Mouse (Mus musculus) embryonic facial prominence, embryonic 14.5 days (tissue): Measurements from ENCODE around the gene Samd15. TPM values are rescaled to one million over a fixed set of nuclear protein-coding genes. Genes with fewer than 3 reads are reported as not detected.
"Not testable (repeated sequence)": the region's sequence is repeated elsewhere in the genome, so short reads cannot be mapped to it uniquely, and the experiment has no call there.

Experiments
- ATAC-seq: fragments of 200-750 bp; cut with Nextera tagmentation; 2 replicates; pipeline ENCODE4 v1.8.0; 2017; ENCODE audit warnings: low read depth, moderate number of reproducible peaks, moderate TSS enrichment
- DNase-seq: peaks from one replicate; pipeline ENCODE4 v3.0.0-alpha.2; 2015; ENCODE audit warnings: low spot score
- H3K27ac ChIP-seq: fragments of 300-500 bp; sonication (generic); replicated peaks from 2 replicates; pipeline ENCODE4 v1.5.1; 2014; ENCODE audit warnings: low read depth, mild to moderate bottlenecking, low read length, moderate library complexity
- H3K27me3 ChIP-seq: fragments of 300-500 bp; sonication (generic); replicated peaks from 2 replicates; pipeline ENCODE4 v1.6.1; 2014; ENCODE audit warnings: low read length; ENCODE audit not compliant: control insufficient read depth, insufficient read depth
- H3K36me3 ChIP-seq: fragments of 300-500 bp; sonication (generic); 2 replicates; pipeline ENCODE4 v1.6.1; 2014; ENCODE audit warnings: low read length, mixed read lengths; ENCODE audit not compliant: control insufficient read depth, insufficient read depth
- H3K4me1 ChIP-seq: fragments of 300-500 bp; sonication (generic); 2 replicates; pipeline ENCODE4 v1.6.1; 2014; ENCODE audit warnings: antibody characterized with exemption, low read length; ENCODE audit not compliant: control insufficient read depth, insufficient read depth
- H3K4me2 ChIP-seq: fragments of 300-500 bp; sonication (generic); 2 replicates; pipeline ENCODE4 v1.6.1; 2014; ENCODE audit warnings: low read depth, mild to moderate bottlenecking, low read length, moderate library complexity, mixed read lengths
- H3K4me3 ChIP-seq: fragments of 300-500 bp; sonication (generic); 2 replicates; pipeline ENCODE4 v1.5.1; 2014; ENCODE audit warnings: low read depth, mild to moderate bottlenecking, low read length
- H3K9ac ChIP-seq: fragments of 300-500 bp; sonication (generic); 2 replicates; pipeline ENCODE4 v1.6.1; 2014; ENCODE audit warnings: low read depth, mild to moderate bottlenecking, low read length, moderate library complexity, mixed read lengths
- H3K9me3 ChIP-seq: fragments of 300-500 bp; sonication (generic); 2 replicates; pipeline ENCODE4 v1.6.1; 2016; ENCODE audit warnings: low read length; ENCODE audit not compliant: control insufficient read depth
- WGBS: fragments of 180-500 bp; shearing (Covaris S2); extraction: QIAGEN DNeasy Blood & Tissue Kit; methylation state at CpG from one replicate; pipeline ENCODE4 v1.1.7; 2014; 5-methylcytosine and 5-hydroxymethylcytosine counted together
- polyA plus RNA-seq: library from polyadenylated mRNA; unstranded; fragments of >200 nt; fragmentation: Nextera tagmentation; extraction: Ambion mirVana; gene quantifications from 2 replicates; pipeline ENCODE4 v1.2.1, GENCODE M21; 2014

Gene Samd15
- 1.2 TPM in 2 replicates for polyA plus RNA-seq

DNA sequence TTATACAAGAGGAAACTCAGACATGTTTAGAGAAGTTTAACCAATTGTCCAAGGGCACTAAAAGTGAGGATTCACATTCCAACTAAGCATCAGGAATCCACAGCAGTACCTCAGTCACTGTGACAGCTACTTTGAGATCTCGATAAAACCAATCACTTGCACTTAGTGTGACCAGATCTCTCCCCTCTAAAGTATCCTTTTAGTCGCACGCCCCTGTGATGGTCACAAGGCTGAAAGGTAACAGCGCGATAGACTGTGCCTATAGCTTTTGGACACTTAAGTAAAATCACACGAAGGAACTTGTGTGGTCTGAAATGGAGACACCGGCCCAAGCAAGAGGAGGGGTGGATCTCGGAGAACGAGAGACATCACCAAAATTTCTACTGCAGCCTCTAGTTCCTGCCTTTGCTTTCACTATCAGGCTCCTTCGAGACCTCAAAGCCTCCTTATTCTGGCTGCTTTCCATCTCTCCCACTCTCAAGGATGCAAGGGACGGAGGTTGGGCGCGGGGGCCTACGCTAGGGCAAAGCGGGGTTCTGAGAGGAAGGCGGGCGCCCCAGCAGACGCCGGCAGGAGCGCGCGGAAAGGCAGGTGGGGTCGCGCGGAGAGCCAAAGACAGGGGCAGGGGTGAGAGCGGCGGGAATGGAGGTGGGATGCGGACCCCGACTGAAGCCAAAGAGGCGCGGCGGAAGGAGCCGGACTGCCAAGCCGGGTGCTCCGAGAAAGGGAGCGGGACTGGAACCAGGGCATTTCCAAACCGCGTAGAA, at the start of gene Samd15:
Samd15 (plus strand) TSS at position 518 of the 767 bp plus-strand sequence.
- DNase-seq: peak; percentile 50
- H3K4me2 ChIP-seq: peak within 1 kb of the TSS; percentile 74

DNA sequence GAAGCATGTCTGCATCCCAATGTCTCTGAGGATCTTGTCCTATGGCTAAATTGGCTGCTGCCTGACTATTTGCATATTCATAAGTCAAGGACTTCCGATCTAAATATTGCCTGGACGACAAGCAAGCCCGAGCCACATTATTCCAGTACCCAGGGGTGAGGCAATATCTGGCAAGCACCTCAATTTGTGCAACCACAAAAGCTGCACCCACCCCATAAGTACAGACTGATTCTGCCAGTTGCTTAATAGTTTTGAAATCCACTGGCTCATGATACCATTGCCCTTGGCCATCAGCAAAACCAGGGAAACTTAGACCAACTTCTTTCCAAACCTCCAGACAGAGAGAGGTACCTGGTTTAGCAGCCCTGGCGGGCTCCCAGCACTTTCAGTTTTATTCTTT, 45.1 kb upstream of the Samd15 start:
- not testable (repeated sequence) for H3K36me3 ChIP-seq, H3K4me1 ChIP-seq, H3K9ac ChIP-seq, H3K4me3 ChIP-seq, H3K4me2 ChIP-seq, H3K27me3 ChIP-seq, H3K27ac ChIP-seq, ATAC-seq, DNase-seq
- peaks cover 10% of the 10 kb centered on the region for H3K9me3 ChIP-seq
- 91% methylated on average over 4 of the region's 4 CpGs for WGBS

More for the DNA sequence above, at the start of gene Samd15:
- H3K4me3 ChIP-seq: peak within 1 kb of the TSS; percentile 85
- H3K27ac ChIP-seq: peak within 1 kb of the TSS; percentile 84
- H3K9ac ChIP-seq: peak within 1 kb of the TSS; percentile 87
- H3K27me3 ChIP-seq: no peaks in the 10 kb centered on the region
- peak; percentile 48 for ATAC-seq
- H3K4me1 ChIP-seq: peaks cover 15% of the 10 kb centered on the region; the same call in 1 of the 2 replicates
- no peaks in the 10 kb centered on the region for H3K9me3 ChIP-seq
- H3K36me3 ChIP-seq: no peaks in the 10 kb centered on the region
- WGBS: under 1% methylated on average over 37 of the region's 38 CpGs

DNA sequence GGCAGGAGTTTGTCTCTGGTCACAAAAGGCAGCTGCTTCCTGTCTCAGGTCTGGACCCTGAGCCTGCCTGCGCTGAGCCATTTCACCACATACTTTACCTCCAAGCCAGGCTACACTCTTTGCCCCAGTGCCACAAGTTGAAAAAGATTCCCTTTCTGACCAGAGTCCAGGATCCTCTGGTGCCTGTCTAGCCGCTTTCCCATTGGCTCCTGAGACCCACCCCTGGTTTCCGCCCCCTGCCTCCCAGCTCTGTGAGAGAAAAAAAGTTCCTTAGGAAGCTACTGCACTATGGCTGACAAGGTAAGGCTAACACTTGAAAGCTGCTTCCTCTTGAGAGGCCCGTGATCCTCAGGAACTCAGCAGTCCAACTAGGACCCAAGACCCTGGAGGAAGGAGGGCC, 42.2 kb upstream of the Samd15 start:
- H3K27ac ChIP-seq: no peak overlapping the region
- ATAC-seq: no peak
- H3K9me3 ChIP-seq: 0 out of 2 replicates have a peak, but pooled peaks cover 3% of the 10 kb centered on the region
- 53% methylated on average over 4 of the region's 4 CpGs for WGBS
- no peaks in the 10 kb centered on the region for H3K27me3 ChIP-seq
- no peaks in the 10 kb centered on the region; the same call in 1 of the 2 replicates for H3K36me3 ChIP-seq
- H3K9ac ChIP-seq: no peak overlapping the region
- no peak overlapping the region for H3K4me3 ChIP-seq
- H3K4me1 ChIP-seq: no peaks in the 10 kb centered on the region; the same call in 1 of the 2 replicates
- H3K4me2 ChIP-seq: no peak overlapping the region
- DNase-seq: no peak

DNA sequence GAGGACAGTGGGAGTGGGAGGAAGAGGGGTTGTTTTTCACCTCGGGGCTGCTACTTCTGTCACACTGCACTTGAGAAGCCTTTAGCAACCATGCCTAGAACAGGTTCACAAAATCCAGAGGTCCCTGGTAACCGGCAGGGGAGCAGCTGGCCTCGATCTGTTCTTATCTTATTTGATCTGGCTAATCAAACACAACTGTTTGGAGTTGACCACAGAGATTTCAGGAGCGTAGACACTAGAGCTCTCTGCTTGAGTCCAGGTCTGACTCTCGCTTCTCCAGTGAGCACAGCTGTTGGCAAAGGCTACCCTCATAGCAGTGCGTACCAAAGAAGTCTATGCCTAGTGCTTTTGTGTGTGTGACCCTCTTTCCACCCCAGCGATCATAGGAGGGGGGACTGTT, 41.4 kb upstream of the Samd15 start:
- H3K4me3 ChIP-seq: no peak overlapping the region
- H3K9me3 ChIP-seq: no peaks in the 10 kb centered on the region
- no peaks in the 10 kb centered on the region; the same call in 1 of the 2 replicates for H3K36me3 ChIP-seq
- DNase-seq: no peak
- WGBS: 54% methylated on average over 7 of the region's 7 CpGs
- no peak overlapping the region for H3K27ac ChIP-seq
- H3K4me1 ChIP-seq: no peaks in the 10 kb centered on the region; the same call in 1 of the 2 replicates
- ATAC-seq: no peak
- H3K9ac ChIP-seq: no peak overlapping the region
- H3K4me2 ChIP-seq: no peak overlapping the region
- H3K27me3 ChIP-seq: no peaks in the 10 kb centered on the region

GRCm38 (mm10) chr12:87160310-87160709, 39.2 kb upstream of the Samd15 start:
- H3K9ac ChIP-seq: no peak overlapping the region
- no peak for DNase-seq
- no peak for ATAC-seq
- no peak overlapping the region for H3K4me3 ChIP-seq
- H3K9me3 ChIP-seq: no peaks in the 10 kb centered on the region
- H3K4me2 ChIP-seq: no peak overlapping the region
- H3K4me1 ChIP-seq: no peaks in the 10 kb centered on the region; the same call in 1 of the 2 replicates
- H3K27me3 ChIP-seq: no peaks in the 10 kb centered on the region
- H3K27ac ChIP-seq: no peak overlapping the region
- H3K36me3 ChIP-seq: peaks cover 9% of the 10 kb centered on the region; the same call in 1 of the 2 replicates
- 79% methylated on average over 1 of the region's 1 CpGs for WGBS

GRCm38 (mm10) chr12:87160815-87161214, 38.7 kb upstream of the Samd15 start:
- Histone ChIP-seq H3K36me3 (peaks cover 9% of the 10 kb centered on the region; the same call in 1 of the 2 replicates), H3K9me3 (no peaks in the 10 kb centered on the region), H3K4me2 (no peak overlapping the region), H3K4me3 (no peak overlapping the region), H3K27ac (no peak overlapping the region), H3K27me3 (no peaks in the 10 kb centered on the region), H3K9ac (no peak overlapping the region), H3K4me1 (no peaks in the 10 kb centered on the region; the same call in 1 of the 2 replicates)
- 89% methylated on average over 5 of the region's 5 CpGs for WGBS
- DNase-seq: no peak
- no peak for ATAC-seq

GRCm38 (mm10) chr12:87175194-87175946, 24.2 kb upstream of the Samd15 start:
- Histone ChIP-seq H3K4me1 (peaks cover 15% of the 10 kb centered on the region), H3K9ac (no peak overlapping the region; the same call in 1 of the 2 replicates), H3K4me2 (no peak overlapping the region), H3K9me3 (no peaks in the 10 kb centered on the region), H3K27ac (peak overlapping the region; percentile 61), H3K27me3 (no peaks in the 10 kb centered on the region), H3K36me3 (peaks cover 16% of the 10 kb centered on the region), H3K4me3 (no peak overlapping the region)
- ATAC-seq: peak; percentile 89
- WGBS: 29% methylated on average over 4 of the region's 4 CpGs
- peak; percentile 88 for DNase-seq

- peaks cover 15% of the 10 kb centered on the region for H3K4me1 ChIP-seq
- no peak overlapping the region for H3K27ac ChIP-seq
- H3K9ac ChIP-seq: no peak overlapping the region
- no peaks in the 10 kb centered on the region for H3K27me3 ChIP-seq
- no peak overlapping the region for H3K4me3 ChIP-seq
- peaks cover 1% of the 10 kb centered on the region for H3K36me3 ChIP-seq
- H3K4me2 ChIP-seq: no peak overlapping the region
- no peaks in the 10 kb centered on the region for H3K9me3 ChIP-seq
- WGBS: 92% methylated on average over 4 of the region's 4 CpGs
- no peak for DNase-seq
- ATAC-seq: no peak
Measured at GRCm38 (mm10) chr12:87177631-87178030, 21.9 kb upstream of the Samd15 start.
